27 mouse cellular contexts compared by ENCODE assay signal in genomic region chr6:107661009-107661764, GRCm38 (mm10).
DNase-seq lines count a peak whose midpoint lies in the region; ATAC-seq lines count a peak whose summit lies in the region.
"Had no signal": no experiment of that assay in that cellular context is flagged by ENCODE, and none has a peak within 500 bp of the region (broad histone marks: within the 10 kb centered on the region; RNA-seq: fewer than 3 reads in every experiment).

No protein-coding gene starts in this region.

- DNase-seq in cerebellum, postnatal 10 days: peak; percentile 15 to 24
- DNase-seq in cerebellum, postnatal 14 days: no peak
- DNase-seq in midbrain, embryonic 10.5 days (ENCODE audit: low spot score): no peak
- no peak for DNase-seq in gastrocnemius, postnatal 25 days
- DNase-seq: adrenal gland, adult 8-10 months; adrenal gland, postnatal 25 days; cerebellum, adult 11 months; cerebellum, adult 2 months; cerebellum, adult 9-11 months; gastrocnemius, adult 2 months; gastrocnemius, postnatal 14 days; heart, adult 18-20 months; heart, postnatal 14 days; kidney, adult 18-20 months had no signal

- no peak overlapping the region for H3K4me2 ChIP-seq in forebrain, embryonic 15.5 days (replicated peaks)
- no peak overlapping the region for H3K4me2 ChIP-seq in forebrain, embryonic 12.5 days
- H3K4me2 ChIP-seq in midbrain, embryonic 13.5 days (replicated peaks): no peak overlapping the region
- H3K4me2 ChIP-seq in midbrain, embryonic 16.5 days (ENCODE audit: low read length): no peak overlapping the region
- H3K4me2 ChIP-seq: embryonic facial prominence, embryonic 12.5 days; embryonic facial prominence, embryonic 15.5 days; heart, embryonic 13.5 days; hindbrain, embryonic 13.5 days had no signal

- H3K9ac ChIP-seq in forebrain, embryonic 15.5 days (replicated peaks): no peak overlapping the region
- no peak overlapping the region for H3K9ac ChIP-seq in forebrain, embryonic 12.5 days
- H3K9ac ChIP-seq in midbrain, embryonic 13.5 days (replicated peaks): no peak overlapping the region
- no peak overlapping the region for H3K9ac ChIP-seq in midbrain, embryonic 16.5 days (ENCODE audit: low read depth, low read length)
- H3K9ac ChIP-seq: embryonic facial prominence, embryonic 12.5 days; embryonic facial prominence, embryonic 15.5 days; heart, embryonic 13.5 days; hindbrain, embryonic 13.5 days had no signal

- peaks cover 7% of the 10 kb centered on the region; the same call in 1 of the 2 replicates for H3K4me1 ChIP-seq in forebrain, embryonic 15.5 days
- no peaks in the 10 kb centered on the region for H3K4me1 ChIP-seq in forebrain, embryonic 12.5 days
- no peaks in the 10 kb centered on the region for H3K4me1 ChIP-seq in midbrain, embryonic 13.5 days (replicated peaks)
- no peaks in the 10 kb centered on the region for H3K4me1 ChIP-seq in midbrain, embryonic 10.5 days
- no peaks in the 10 kb centered on the region for H3K4me1 ChIP-seq in midbrain, embryonic 16.5 days (ENCODE audit: control insufficient read depth, insufficient read depth, low read length)
- H3K4me1 ChIP-seq: embryonic facial prominence, embryonic 12.5 days; embryonic facial prominence, embryonic 15.5 days; heart, embryonic 13.5 days; hindbrain, embryonic 13.5 days had no signal

- no peaks in the 10 kb centered on the region for H3K9me3 ChIP-seq in forebrain, embryonic 15.5 days
- no peaks in the 10 kb centered on the region for H3K9me3 ChIP-seq in forebrain, embryonic 12.5 days
- no peaks in the 10 kb centered on the region for H3K9me3 ChIP-seq in midbrain, embryonic 13.5 days
- no peaks in the 10 kb centered on the region for H3K9me3 ChIP-seq in midbrain, embryonic 10.5 days (replicated peaks)
- H3K9me3 ChIP-seq in midbrain, embryonic 16.5 days (replicated peaks; ENCODE audit: control insufficient read depth, low read length, poor library complexity, severe bottlenecking): no peaks in the 10 kb centered on the region
- H3K9me3 ChIP-seq: embryonic facial prominence, embryonic 12.5 days; embryonic facial prominence, embryonic 15.5 days; heart, embryonic 13.5 days; hindbrain, embryonic 13.5 days had no signal

- no peak overlapping the region for H3K4me3 ChIP-seq in forebrain, embryonic 15.5 days
- H3K4me3 ChIP-seq in forebrain, embryonic 12.5 days (replicated peaks): no peak overlapping the region
- no peak overlapping the region for H3K4me3 ChIP-seq in midbrain, embryonic 13.5 days (replicated peaks)
- no peak overlapping the region for H3K4me3 ChIP-seq in midbrain, embryonic 10.5 days
- H3K4me3 ChIP-seq in midbrain, embryonic 16.5 days (ENCODE audit: low read depth, low read length): no peak overlapping the region
- H3K4me3 ChIP-seq: embryonic facial prominence, embryonic 12.5 days; embryonic facial prominence, embryonic 15.5 days; gastrocnemius, adult 2 months; heart, embryonic 13.5 days; hindbrain, embryonic 13.5 days had no signal

- 59% methylated on average over 5 of the region's 5 CpGs for WGBS in forebrain, embryonic 15.5 days
- WGBS in forebrain, embryonic 12.5 days: 71% methylated on average over 5 of the region's 5 CpGs
- 66% methylated on average over 5 of the region's 5 CpGs for WGBS in midbrain, embryonic 13.5 days
- 86% methylated on average over 5 of the region's 5 CpGs for WGBS in midbrain, embryonic 10.5 days
- 60% methylated on average over 5 of the region's 5 CpGs for WGBS in midbrain, embryonic 16.5 days

- H3K27ac ChIP-seq in forebrain, embryonic 15.5 days (replicated peaks): no peak overlapping the region
- no peak overlapping the region for H3K27ac ChIP-seq in forebrain, embryonic 12.5 days
- H3K27ac ChIP-seq in midbrain, embryonic 13.5 days: no peak overlapping the region
- H3K27ac ChIP-seq in midbrain, embryonic 10.5 days (replicated peaks): no peak overlapping the region
- H3K27ac ChIP-seq in midbrain, embryonic 16.5 days (ENCODE audit: low read length): no peak overlapping the region
- H3K27ac ChIP-seq: embryonic facial prominence, embryonic 12.5 days; embryonic facial prominence, embryonic 15.5 days; gastrocnemius, adult 2 months; heart, embryonic 13.5 days; hindbrain, embryonic 13.5 days; hindbrain, postnatal 0 days had no signal

- H3K27me3 ChIP-seq in forebrain, embryonic 15.5 days: no peaks in the 10 kb centered on the region
- H3K27me3 ChIP-seq in forebrain, embryonic 12.5 days: no peaks in the 10 kb centered on the region
- H3K27me3 ChIP-seq in midbrain, embryonic 13.5 days: no peaks in the 10 kb centered on the region
- H3K27me3 ChIP-seq in midbrain, embryonic 10.5 days (ENCODE audit: low read depth, poor library complexity, severe bottlenecking): no peaks in the 10 kb centered on the region
- H3K27me3 ChIP-seq in midbrain, embryonic 16.5 days (ENCODE audit: control insufficient read depth, insufficient read depth, low read depth, low read length): no peaks in the 10 kb centered on the region
- H3K27me3 ChIP-seq: embryonic facial prominence, embryonic 12.5 days; embryonic facial prominence, embryonic 15.5 days; heart, embryonic 13.5 days; hindbrain, embryonic 13.5 days had no signal

- no peaks in the 10 kb centered on the region for H3K36me3 ChIP-seq in forebrain, embryonic 15.5 days
- no peaks in the 10 kb centered on the region for H3K36me3 ChIP-seq in forebrain, embryonic 12.5 days (replicated peaks)
- no peaks in the 10 kb centered on the region for H3K36me3 ChIP-seq in midbrain, embryonic 13.5 days
- H3K36me3 ChIP-seq in midbrain, embryonic 10.5 days: no peaks in the 10 kb centered on the region
- no peaks in the 10 kb centered on the region for H3K36me3 ChIP-seq in midbrain, embryonic 16.5 days (ENCODE audit: control insufficient read depth, insufficient read depth, low read length)
- H3K36me3 ChIP-seq: embryonic facial prominence, embryonic 12.5 days; embryonic facial prominence, embryonic 15.5 days; heart, embryonic 13.5 days; hindbrain, embryonic 13.5 days had no signal

- ATAC-seq in forebrain, embryonic 15.5 days (replicated peaks): 0 out of 2 replicates have a peak, but pooled peaks have one; percentile 23
- no peak for ATAC-seq in forebrain, embryonic 12.5 days (ENCODE audit: low FRiP score)
- ATAC-seq in midbrain, embryonic 13.5 days: peak; percentile 79
- peak; percentile 67 for ATAC-seq in midbrain, embryonic 16.5 days
- ATAC-seq: activated CD4-positive, CD25-positive, alpha-beta regulatory T cell, adult 4 months; forebrain, embryonic 16.5 days; hindbrain, postnatal 0 days; inflammation-experienced regulatory T-cells, adult 6 months; intestine, embryonic 16.5 days had no signal

Comparison
In these comparisons a context has a peak if more than half of its experiments do, and no peak if none do; other contexts are left out.
1. DNase-seq: peak in cerebellum, postnatal 10 days (2 of 2); none in cerebellum, postnatal 14 days (0 of 2), midbrain, embryonic 10.5 days (single experiment) and gastrocnemius, postnatal 25 days (single experiment).